Mouse (Mus musculus) ES-Bruce4 (cell line): Measurements from ENCODE around the gene Lrrc15. TPM values are rescaled to one million over a fixed set of nuclear protein-coding genes. Genes with fewer than 3 reads are reported as not detected.
A peak's percentile ranks its signal among the peaks of the same experiment; 100 is the strongest.

Source experiments
- H3K27ac ChIP-seq: 2 replicates; pipeline ENCODE4 v1.5.1; 2012; ENCODE audit warnings: low read length, inconsistent platforms; ENCODE audit not compliant: insufficient read depth
- H3K27me3 ChIP-seq: 2 replicates; pipeline ENCODE4 v1.6.1; 2012; ENCODE audit warnings: mild to moderate bottlenecking, low read length, inconsistent platforms; ENCODE audit not compliant: control insufficient read depth, poor library complexity, insufficient read depth, severe bottlenecking
- H3K36me3 ChIP-seq: 2 replicates; pipeline ENCODE4 v1.6.1; 2012; ENCODE audit warnings: inconsistent platforms, mild to moderate bottlenecking, low read length, moderate library complexity; ENCODE audit not compliant: control insufficient read depth, poor library complexity, insufficient read depth, severe bottlenecking
- H3K4me1 ChIP-seq: one replicate; pipeline ENCODE4 v1.8.1; 2011; ENCODE audit warnings: low read length; ENCODE audit not compliant: control insufficient read depth, insufficient read depth
- H3K4me3 ChIP-seq: 2 replicates; pipeline ENCODE4 v1.5.1; 2011; ENCODE audit warnings: low read depth, mild to moderate bottlenecking, low read length
- H3K9ac ChIP-seq: 2 replicates; pipeline ENCODE4 v1.6.1; 2012; ENCODE audit warnings: low read depth, mild to moderate bottlenecking, inconsistent platforms; ENCODE audit not compliant: poor library complexity, severe bottlenecking
- H3K9me3 ChIP-seq: replicated peaks from 2 replicates; pipeline ENCODE4 v1.6.1; 2012; ENCODE audit warnings: mild to moderate bottlenecking, low read length, inconsistent platforms; ENCODE audit not compliant: control insufficient read depth, poor library complexity, insufficient read depth, severe bottlenecking
- CTCF ChIP-seq: IDR thresholded peaks from one replicate; pipeline ENCODE4 v1.8.1; 2011; ENCODE audit warnings: low read depth, low read length
- EP300 ChIP-seq: IDR thresholded peaks from 2 replicates; pipeline ENCODE4 v1.6.1; 2011; ENCODE audit warnings: low read depth, low read length; ENCODE audit not compliant: insufficient read depth
- POLR2A ChIP-seq: IDR thresholded peaks from one replicate; pipeline ENCODE4 v1.8.1; 2011; ENCODE audit warnings: low read length; ENCODE audit not compliant: insufficient read depth
- polyA plus RNA-seq: library from polyadenylated mRNA; stranded (reverse); fragments of >200 nt; gene quantifications from 2 replicates; pipeline ENCODE4 v1.2.4, GENCODE M21; 2011; ENCODE audit warnings: low read depth; ENCODE audit not compliant: missing spikeins, insufficient read depth, insufficient read length

Gene Lrrc15
- polyA plus RNA-seq, 1 experiment = 2.1 TPM

GRCm38 (mm10) chr16:30307961-30308615 is 25.0 kb upstream of the Lrrc15 start:
- no peaks in the 10 kb centered on the region for H3K4me1 ChIP-seq
- no peaks in the 10 kb centered on the region for H3K27me3 ChIP-seq
- TF ChIP-seq EP300 (no peak), POLR2A (no peak), CTCF (no peak)
- H3K27ac ChIP-seq = no peak overlapping the region
- no peaks in the 10 kb centered on the region for H3K9me3 ChIP-seq
- H3K4me3 ChIP-seq = peak overlapping the region; percentile 65
- peak overlapping the region; percentile 54 for H3K9ac ChIP-seq
- H3K36me3 ChIP-seq = no peaks in the 10 kb centered on the region

GRCm38 (mm10) chr16:30307306-30307705 is 24.2 kb upstream of the Lrrc15 start:
- TF ChIP-seq EP300 = no peak
- no peak for TF ChIP-seq POLR2A
- no peak for TF ChIP-seq CTCF
- Histone ChIP-seq H3K36me3 (no peaks in the 10 kb centered on the region), H3K9ac (no peak overlapping the region), H3K27ac (no peak overlapping the region), H3K9me3 (no peaks in the 10 kb centered on the region), H3K4me1 (no peaks in the 10 kb centered on the region), H3K27me3 (no peaks in the 10 kb centered on the region), H3K4me3 (no peak overlapping the region)

- Histone ChIP-seq H3K27ac (no peak overlapping the region), H3K36me3 (no peaks in the 10 kb centered on the region), H3K4me3 (no peak overlapping the region), H3K27me3 (no peaks in the 10 kb centered on the region), H3K9me3 (no peaks in the 10 kb centered on the region), H3K9ac (no peak overlapping the region), H3K4me1 (no peaks in the 10 kb centered on the region)
- TF ChIP-seq EP300 (no peak), CTCF (no peak), POLR2A (no peak)
Observed at GRCm38 (mm10) chr16:30306102-30306501, 23.0 kb upstream of the Lrrc15 start.

- no peaks in the 10 kb centered on the region for H3K27me3 ChIP-seq
Observed at GRCm38 (mm10) chr16:30304236-30304635, 21.2 kb upstream of the Lrrc15 start.

GRCm38 (mm10) chr16:30303411-30303810 is 20.4 kb upstream of the Lrrc15 start:
- Histone ChIP-seq H3K27ac (no peak overlapping the region), H3K9ac (no peak overlapping the region), H3K4me1 (no peaks in the 10 kb centered on the region), H3K9me3 (no peaks in the 10 kb centered on the region), H3K27me3 (no peaks in the 10 kb centered on the region), H3K4me3 (no peak overlapping the region), H3K36me3 (no peaks in the 10 kb centered on the region)
- TF ChIP-seq POLR2A (no peak), EP300 (no peak), CTCF (no peak)

More at GRCm38 (mm10) chr16:30304236-30304635, 21.2 kb upstream of the Lrrc15 start:
- TF ChIP-seq EP300 = no peak
- no peak for TF ChIP-seq POLR2A
- no peak for TF ChIP-seq CTCF
- Histone ChIP-seq H3K27ac (no peak overlapping the region), H3K4me3 (no peak overlapping the region), H3K4me1 (no peaks in the 10 kb centered on the region), H3K36me3 (no peaks in the 10 kb centered on the region), H3K9ac (no peak overlapping the region), H3K9me3 (no peaks in the 10 kb centered on the region)

- Histone ChIP-seq H3K4me1 (no peaks in the 10 kb centered on the region), H3K27me3 (no peaks in the 10 kb centered on the region), H3K9me3 (no peaks in the 10 kb centered on the region), H3K9ac (no peak overlapping the region), H3K4me3 (no peak overlapping the region), H3K36me3 (no peaks in the 10 kb centered on the region), H3K27ac (no peak overlapping the region)
- TF ChIP-seq POLR2A (no peak), EP300 (no peak), CTCF (no peak)
Observed at GRCm38 (mm10) chr16:30302686-30303085, 19.6 kb upstream of the Lrrc15 start.
